In genomic region chr2:71580632-71581466, GRCm38 (mm10) we compare ENCODE assay signal across 8 mouse cellular contexts. TPM values are rescaled to one million over a fixed set of nuclear protein-coding genes. Genes with fewer than 3 reads are reported as not detected.
DNase-seq lines count a peak whose midpoint lies in the region; ATAC-seq and TF ChIP-seq lines count a peak whose summit lies in the region.

No protein-coding gene starts in this region.

- peak overlapping the region; percentile 91 for H3K4me2 ChIP-seq in embryonic facial prominence, embryonic 15.5 days (replicated peaks)
- peak overlapping the region; percentile 89 for H3K4me2 ChIP-seq in heart, embryonic 13.5 days
- peak overlapping the region; percentile 95 for H3K4me2 ChIP-seq in kidney, embryonic 16.5 days (replicated peaks; ENCODE audit: low read depth, low read length)
- H3K4me2 ChIP-seq in liver, embryonic 14.5 days (ENCODE audit: low read depth): peak overlapping the region; percentile 59

- ATAC-seq in embryonic facial prominence, embryonic 15.5 days (ENCODE audit: insufficient number of reproducible peaks, low FRiP score, low TSS enrichment, low read depth): peak; percentile 63; the same call in 1 of the 2 replicates
- peak; percentile 54; the same call in 1 of the 2 replicates for ATAC-seq in heart, embryonic 13.5 days (ENCODE audit: extremely low read depth, insufficient number of reproducible peaks, low FRiP score, low TSS enrichment)
- peak; percentile 84; the same call in 1 of the 2 replicates for ATAC-seq in kidney, embryonic 16.5 days (ENCODE audit: low FRiP score, low TSS enrichment)
- ATAC-seq in liver, embryonic 14.5 days (ENCODE audit: insufficient read depth): no peak

- H3K4me3 ChIP-seq in embryonic facial prominence, embryonic 15.5 days (replicated peaks): peak overlapping the region; percentile 60
- peak overlapping the region; percentile 69 for H3K4me3 ChIP-seq in heart, embryonic 13.5 days
- peak overlapping the region; percentile 65 for H3K4me3 ChIP-seq in kidney, embryonic 16.5 days (ENCODE audit: low read length)
- peak overlapping the region; percentile 37 to 44 for H3K4me3 ChIP-seq in liver, embryonic 14.5 days (ENCODE audit: insufficient read depth in 1 of 2, low read depth in 2 of 2, low read length in 2 of 2)

- peak; percentile 40 for TF ChIP-seq CTCF in liver, embryonic 14.5 days (IDR thresholded peaks at IDR 0.05; ENCODE audit: low read depth)

- H3K27me3 ChIP-seq in embryonic facial prominence, embryonic 15.5 days: peaks cover 4% of the 10 kb centered on the region; the same call in 1 of the 2 replicates
- H3K27me3 ChIP-seq in heart, embryonic 13.5 days (replicated peaks): 0 out of 2 replicates have a peak, but pooled peaks cover 3% of the 10 kb centered on the region
- H3K27me3 ChIP-seq in kidney, embryonic 16.5 days (ENCODE audit: insufficient read depth, low read length): peaks cover 3% of the 10 kb centered on the region; the same call in 1 of the 2 replicates
- H3K27me3 ChIP-seq in liver, embryonic 14.5 days (ENCODE audit: control insufficient read depth, insufficient read depth, low read length): peaks cover 12% of the 10 kb centered on the region

- peak; percentile 62 for DNase-seq in 416B (ENCODE audit: low read depth)
- DNase-seq in ZHBTc4 (ENCODE audit: low read depth, low spot score): peak; percentile 82
- no peak for DNase-seq in liver, embryonic 14.5 days (ENCODE audit: low read depth in 3 of 3, low spot score in 3 of 3)
- peak; percentile 52 for DNase-seq in naive thymus-derived CD4-positive, alpha-beta T cell, adult 2 months (ENCODE audit: low read depth)
- peak; percentile 15 to 27 for DNase-seq in thymus, adult 18-20 months

- no peak for TF ChIP-seq EP300 in liver, embryonic 14.5 days (IDR thresholded peaks at IDR 0.05; ENCODE audit: low read depth)

- no peaks in the 10 kb centered on the region for H3K36me3 ChIP-seq in embryonic facial prominence, embryonic 15.5 days
- no peaks in the 10 kb centered on the region for H3K36me3 ChIP-seq in heart, embryonic 13.5 days
- no peaks in the 10 kb centered on the region for H3K36me3 ChIP-seq in kidney, embryonic 16.5 days (ENCODE audit: insufficient read depth, low read length)
- no peaks in the 10 kb centered on the region for H3K36me3 ChIP-seq in liver, embryonic 14.5 days (replicated peaks; ENCODE audit: control insufficient read depth, insufficient read depth, low read depth)

- no peak overlapping the region for H3K27ac ChIP-seq in embryonic facial prominence, embryonic 15.5 days (replicated peaks)
- H3K27ac ChIP-seq in heart, embryonic 13.5 days (replicated peaks): no peak overlapping the region
- no peak overlapping the region for H3K27ac ChIP-seq in kidney, embryonic 16.5 days (ENCODE audit: low read length)
- no peak overlapping the region for H3K27ac ChIP-seq in liver, embryonic 14.5 days

- no peaks in the 10 kb centered on the region for H3K9me3 ChIP-seq in embryonic facial prominence, embryonic 15.5 days (replicated peaks)
- 0 out of 2 replicates have a peak, but pooled peaks cover 4% of the 10 kb centered on the region for H3K9me3 ChIP-seq in heart, embryonic 13.5 days
- no peaks in the 10 kb centered on the region for H3K9me3 ChIP-seq in kidney, embryonic 16.5 days (ENCODE audit: low read length)
- no peaks in the 10 kb centered on the region for H3K9me3 ChIP-seq in liver, embryonic 14.5 days (ENCODE audit: control insufficient read depth, low read length)

- peak overlapping the region; percentile 44; the same call in 1 of the 2 replicates for H3K9ac ChIP-seq in embryonic facial prominence, embryonic 15.5 days
- peak overlapping the region; percentile 79 for H3K9ac ChIP-seq in heart, embryonic 13.5 days
- H3K9ac ChIP-seq in kidney, embryonic 16.5 days (replicated peaks; ENCODE audit: low read length): peak overlapping the region; percentile 71
- H3K9ac ChIP-seq in liver, embryonic 14.5 days (replicated peaks): no peak overlapping the region

- 10% methylated on average over 50 of the region's 50 CpGs for WGBS in embryonic facial prominence, embryonic 15.5 days
- 9% methylated on average over 50 of the region's 50 CpGs for WGBS in heart, embryonic 13.5 days
- WGBS in kidney, embryonic 16.5 days: 12% methylated on average over 50 of the region's 50 CpGs
- 6% methylated on average over 50 of the region's 50 CpGs for WGBS in liver, embryonic 14.5 days (ENCODE audit: insufficient replicate concordance)

- peaks cover 7% of the 10 kb centered on the region; the same call in 1 of the 2 replicates for H3K4me1 ChIP-seq in embryonic facial prominence, embryonic 15.5 days
- H3K4me1 ChIP-seq in heart, embryonic 13.5 days: peaks cover 10% of the 10 kb centered on the region
- peaks cover 7% of the 10 kb centered on the region for H3K4me1 ChIP-seq in kidney, embryonic 16.5 days (ENCODE audit: insufficient read depth, low read length)
- peaks cover 0 to 2% of the 10 kb centered on the region in 2 experiments; a peak in 1 of 4 replicates for H3K4me1 ChIP-seq in liver, embryonic 14.5 days (replicated peaks; ENCODE audit: control insufficient read depth in 2 of 2, insufficient read depth in 2 of 2, low read length in 1 of 2)

RNA-seq across cellular contexts. Expression of gene Dlx2, which starts 34.3 kb away (rescaled TPM):
- 6.2 and 8.5 TPM in 2 replicates for polyA plus RNA-seq in embryonic facial prominence, embryonic 15.5 days (2015; fragmentation: Nextera tagmentation; extraction: Ambion mirVana)
- 0.09 and 0.33 TPM in 2 replicates for polyA plus RNA-seq in heart, embryonic 13.5 days (2015; fragmentation: Nextera tagmentation; extraction: Ambion mirVana)
- polyA plus RNA-seq in kidney, embryonic 16.5 days (2015; fragmentation: Nextera tagmentation; extraction: Ambion mirVana): not detected in 2 replicates
- 0.01 and 0.05 TPM in 2 replicates for polyA plus RNA-seq in liver, embryonic 14.5 days (2012; rRNA removed)
- not detected in 2 replicates for polyA plus RNA-seq in liver, embryonic 14.5 days (2014; fragmentation: Nextera tagmentation; extraction: Ambion mirVana)

RNA-seq across cellular contexts. Expression of gene Dlx1, which starts 52.9 kb away (rescaled TPM):
- polyA plus RNA-seq in embryonic facial prominence, embryonic 15.5 days (2015; fragmentation: Nextera tagmentation; extraction: Ambion mirVana): 9.7 and 12.5 TPM in 2 replicates
- polyA plus RNA-seq in heart, embryonic 13.5 days (2015; fragmentation: Nextera tagmentation; extraction: Ambion mirVana): 0.29 and 0.60 TPM in 2 replicates
- polyA plus RNA-seq in kidney, embryonic 16.5 days (2015; fragmentation: Nextera tagmentation; extraction: Ambion mirVana): 0.12 TPM in 1 of 2 replicates, not detected in the other
- polyA plus RNA-seq in liver, embryonic 14.5 days (2012; rRNA removed): 0.07 and 0.38 TPM in 2 replicates
- polyA plus RNA-seq in liver, embryonic 14.5 days (2014; fragmentation: Nextera tagmentation; extraction: Ambion mirVana): not detected in 2 replicates

Comparison
In these comparisons a context has a peak if more than half of its experiments do, and no peak if none do; other contexts are left out.
1. DNase-seq: peak in 416B (single experiment), ZHBTc4 (single experiment), naive thymus-derived CD4-positive, alpha-beta T cell, adult 2 months (single experiment) and thymus, adult 18-20 months (2 of 2); none in liver, embryonic 14.5 days (0 of 3).
2. Peak in every context shown above with its lines, with median percentiles within 50 percentile points of each other: H3K4me2 ChIP-seq and H3K4me3 ChIP-seq.